Mouse (Mus musculus) central nervous system, embryonic 11.5 days (tissue): ENCODE results near the gene Abhd11. TPM values are rescaled to one million over a fixed set of nuclear protein-coding genes. Genes with fewer than 3 reads are reported as not detected.

Experiments used
- polyA plus RNA-seq: library from polyadenylated mRNA; depleted of rRNA; stranded (reverse); fragments of >200 nt; gene quantifications from 2 replicates; pipeline ENCODE4 v1.2.3, GENCODE M21; 2012; rRNA removed

The Abhd11 gene
- polyA plus RNA-seq: 34.8 and 49.6 TPM in 2 replicates

GRCm38 (mm10) chr5:135008671-135009589 lies at the start of gene Abhd11:
Abhd11 (plus strand) TSS chr5:135009152.

GRCm38 (mm10) chr5:134985633-134986297 lies 23.2 kb upstream of the Abhd11 start, which contains the start of gene Cldn3:
Cldn3 (plus strand) TSS chr5:134986214.

GRCm38 (mm10) chr5:135023344-135024173 lies 14.6 kb downstream of the Abhd11 start, which contains the start of gene Stx1a:
Stx1a (plus strand) TSS chr5:135023482.

Other genes starting within 250 kb of the Abhd11 start
- not detected in 2 replicates for gene Tmem270, start 102.4 kb upstream of the Abhd11 start, polyA plus RNA-seq
- 7.1 and 11.9 TPM in 2 replicates for gene Cldn13, start 93.6 kb upstream of the Abhd11 start, polyA plus RNA-seq
- 6.1 and 12.3 TPM in 2 replicates for gene Mettl27, start 76.8 kb upstream of the Abhd11 start, polyA plus RNA-seq
- 3.0 and 6.3 TPM in 2 replicates for gene Cldn4, start 62.2 kb upstream of the Abhd11 start, polyA plus RNA-seq
- 1.2 and 2.8 TPM in 2 replicates for gene Cldn3, start 22.9 kb upstream of the Abhd11 start, polyA plus RNA-seq
- 32.9 and 37.0 TPM in 2 replicates for gene Stx1a, start 14.3 kb downstream of the Abhd11 start, polyA plus RNA-seq
- gene Dnajc30, start 55.0 kb downstream of the Abhd11 start, polyA plus RNA-seq: 16.1 and 22.3 TPM in 2 replicates
- 110 and 175 TPM in 2 replicates for gene Bud23, start 55.8 kb downstream of the Abhd11 start, polyA plus RNA-seq
- gene Vps37d, start 69.1 kb downstream of the Abhd11 start, polyA plus RNA-seq: 20.8 and 26.8 TPM in 2 replicates
- gene Mlxipl, start 80.7 kb downstream of the Abhd11 start, polyA plus RNA-seq: 3.9 and 4.3 TPM in 2 replicates
- gene Tbl2, start 140.5 kb downstream of the Abhd11 start, polyA plus RNA-seq: 18.3 and 18.7 TPM in 2 replicates
- 19.9 and 22.0 TPM in 2 replicates for gene Bcl7b, start 159.1 kb downstream of the Abhd11 start, polyA plus RNA-seq
- 107 and 146 TPM in 2 replicates for gene Baz1b, start 178.1 kb downstream of the Abhd11 start, polyA plus RNA-seq
- 9.1 and 9.6 TPM in 2 replicates for gene Fzd9, start 242.1 kb downstream of the Abhd11 start, polyA plus RNA-seq